Mouse (Mus musculus) ES-Bruce4 (cell line): Measurements from ENCODE around the gene Unc5a. TPM values are rescaled to one million over a fixed set of nuclear protein-coding genes. Genes with fewer than 3 reads are reported as not detected.

Experiments used
- H3K27ac ChIP-seq: 2 replicates; pipeline ENCODE4 v1.5.1; 2012; ENCODE audit warnings: low read length, inconsistent platforms; ENCODE audit not compliant: insufficient read depth
- H3K27me3 ChIP-seq: 2 replicates; pipeline ENCODE4 v1.6.1; 2012; ENCODE audit warnings: mild to moderate bottlenecking, low read length, inconsistent platforms; ENCODE audit not compliant: control insufficient read depth, poor library complexity, insufficient read depth, severe bottlenecking
- H3K36me3 ChIP-seq: 2 replicates; pipeline ENCODE4 v1.6.1; 2012; ENCODE audit warnings: inconsistent platforms, mild to moderate bottlenecking, low read length, moderate library complexity; ENCODE audit not compliant: control insufficient read depth, poor library complexity, insufficient read depth, severe bottlenecking
- H3K4me1 ChIP-seq: one replicate; pipeline ENCODE4 v1.8.1; 2011; ENCODE audit warnings: low read length; ENCODE audit not compliant: control insufficient read depth, insufficient read depth
- H3K4me3 ChIP-seq: 2 replicates; pipeline ENCODE4 v1.5.1; 2011; ENCODE audit warnings: low read depth, mild to moderate bottlenecking, low read length
- H3K9ac ChIP-seq: 2 replicates; pipeline ENCODE4 v1.6.1; 2012; ENCODE audit warnings: low read depth, mild to moderate bottlenecking, inconsistent platforms; ENCODE audit not compliant: poor library complexity, severe bottlenecking
- H3K9me3 ChIP-seq: replicated peaks from 2 replicates; pipeline ENCODE4 v1.6.1; 2012; ENCODE audit warnings: mild to moderate bottlenecking, low read length, inconsistent platforms; ENCODE audit not compliant: control insufficient read depth, poor library complexity, insufficient read depth, severe bottlenecking
- CTCF ChIP-seq: IDR thresholded peaks from one replicate; pipeline ENCODE4 v1.8.1; 2011; ENCODE audit warnings: low read depth, low read length
- EP300 ChIP-seq: IDR thresholded peaks from 2 replicates; pipeline ENCODE4 v1.6.1; 2011; ENCODE audit warnings: low read depth, low read length; ENCODE audit not compliant: insufficient read depth
- POLR2A ChIP-seq: IDR thresholded peaks from one replicate; pipeline ENCODE4 v1.8.1; 2011; ENCODE audit warnings: low read length; ENCODE audit not compliant: insufficient read depth
- polyA plus RNA-seq: library from polyadenylated mRNA; stranded (reverse); fragments of >200 nt; gene quantifications from 2 replicates; pipeline ENCODE4 v1.2.4, GENCODE M21; 2011; ENCODE audit warnings: low read depth; ENCODE audit not compliant: missing spikeins, insufficient read depth, insufficient read length

Gene Unc5a
- polyA plus RNA-seq, 1 experiment, result 0.66 TPM

DNA sequence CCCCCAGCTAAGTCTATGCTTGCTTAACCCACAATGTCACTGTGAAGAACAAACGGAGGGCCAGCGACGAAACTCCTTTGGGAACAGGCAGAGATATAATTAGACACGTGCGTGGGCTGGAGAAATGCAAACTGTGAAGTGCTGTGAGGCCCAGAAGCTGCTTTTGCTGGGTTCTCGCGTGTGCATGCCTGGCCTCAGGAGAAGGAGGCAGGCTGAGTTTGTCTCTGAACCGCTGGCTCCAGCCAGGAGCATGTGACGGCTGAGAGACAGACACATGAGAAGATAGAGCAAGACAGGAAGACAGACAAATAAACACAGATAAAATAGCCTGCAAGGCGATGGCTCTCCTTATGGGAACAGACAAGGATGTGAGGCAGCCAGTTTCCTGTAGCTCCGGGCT is 11.3 kb upstream of the Unc5a start:
- Histone ChIP-seq H3K36me3 (no peaks in the 10 kb centered on the region), H3K27me3 (no peaks in the 10 kb centered on the region), H3K27ac (no peak overlapping the region), H3K9me3 (no peaks in the 10 kb centered on the region), H3K4me1 (no peaks in the 10 kb centered on the region), H3K9ac (no peak overlapping the region), H3K4me3 (no peak overlapping the region)
- TF ChIP-seq EP300 (no peak), POLR2A (no peak), CTCF (no peak)

DNA sequence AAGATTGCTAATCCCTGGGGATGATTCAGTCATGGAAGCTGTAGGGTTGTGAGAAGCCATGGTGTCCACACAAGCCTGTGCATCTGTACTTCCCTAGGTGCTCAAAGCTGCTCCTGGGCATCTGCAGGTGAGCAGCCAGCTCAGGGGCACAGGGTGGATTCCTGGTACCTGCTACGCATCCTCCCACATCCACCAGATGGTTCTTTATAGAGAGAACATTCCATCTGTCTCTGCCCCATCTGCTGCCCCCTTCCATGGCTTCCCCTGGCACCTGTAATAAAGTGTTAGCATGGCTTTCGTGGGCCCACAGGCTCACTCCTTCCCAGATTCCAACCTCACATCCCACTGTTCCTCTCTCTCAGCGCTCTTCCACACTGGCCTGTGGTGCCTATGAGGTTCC is 10.7 kb upstream of the Unc5a start:
- H3K4me1 ChIP-seq, result no peaks in the 10 kb centered on the region
- no peak overlapping the region for H3K4me3 ChIP-seq
- H3K36me3 ChIP-seq, result no peaks in the 10 kb centered on the region
- no peak overlapping the region for H3K9ac ChIP-seq
- no peaks in the 10 kb centered on the region for H3K9me3 ChIP-seq
- TF ChIP-seq CTCF, result no peak
- no peaks in the 10 kb centered on the region for H3K27me3 ChIP-seq
- H3K27ac ChIP-seq, result no peak overlapping the region

GRCm38 (mm10) chr13:54944411-54945157 is 4.6 kb upstream of the Unc5a start:
- no peak overlapping the region for H3K27ac ChIP-seq
- no peaks in the 10 kb centered on the region for H3K4me1 ChIP-seq
- peaks cover 2% of the 10 kb centered on the region; the same call in 1 of the 2 replicates for H3K27me3 ChIP-seq
- no peaks in the 10 kb centered on the region for H3K36me3 ChIP-seq
- H3K9me3 ChIP-seq, result no peaks in the 10 kb centered on the region
- no peak for TF ChIP-seq EP300
- TF ChIP-seq POLR2A, result no peak
- no peak for TF ChIP-seq CTCF
- no peak overlapping the region for H3K9ac ChIP-seq
- no peak overlapping the region for H3K4me3 ChIP-seq

DNA sequence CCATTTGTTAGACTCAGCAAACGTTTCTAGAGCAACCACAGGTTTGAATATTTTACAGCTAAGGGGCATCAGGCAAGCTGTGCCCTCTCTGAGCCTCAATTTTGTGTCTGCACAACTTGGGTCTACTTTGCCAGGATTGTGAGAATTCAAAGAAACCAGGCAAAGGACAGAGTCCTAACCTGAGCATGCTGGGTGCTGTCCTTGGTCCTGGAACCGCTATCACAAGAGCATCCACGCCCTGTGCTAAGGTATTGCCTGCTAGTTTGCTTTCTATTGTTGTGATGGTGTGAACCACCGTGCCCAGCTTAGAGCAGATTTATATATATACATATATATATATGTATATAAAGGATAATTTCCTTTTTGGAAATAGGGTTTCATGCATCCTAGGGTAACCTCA is 3.9 kb upstream of the Unc5a start:
- Histone ChIP-seq H3K36me3 (no peaks in the 10 kb centered on the region), H3K4me1 (no peaks in the 10 kb centered on the region), H3K27me3 (peaks cover 7% of the 10 kb centered on the region), H3K9me3 (no peaks in the 10 kb centered on the region), H3K27ac (no peak overlapping the region), H3K4me3 (no peak overlapping the region), H3K9ac (no peak overlapping the region)
- TF ChIP-seq CTCF, result no peak
- no peak for TF ChIP-seq POLR2A
- no peak for TF ChIP-seq EP300

GRCm38 (mm10) chr13:54946406-54946805 is 2.8 kb upstream of the Unc5a start:
- Histone ChIP-seq H3K9me3 (no peaks in the 10 kb centered on the region), H3K36me3 (no peaks in the 10 kb centered on the region), H3K27me3 (peaks cover 7% of the 10 kb centered on the region), H3K4me1 (no peaks in the 10 kb centered on the region), H3K9ac (no peak overlapping the region), H3K27ac (no peak overlapping the region), H3K4me3 (no peak overlapping the region)
- TF ChIP-seq EP300 (no peak), POLR2A (no peak), CTCF (no peak)

DNA sequence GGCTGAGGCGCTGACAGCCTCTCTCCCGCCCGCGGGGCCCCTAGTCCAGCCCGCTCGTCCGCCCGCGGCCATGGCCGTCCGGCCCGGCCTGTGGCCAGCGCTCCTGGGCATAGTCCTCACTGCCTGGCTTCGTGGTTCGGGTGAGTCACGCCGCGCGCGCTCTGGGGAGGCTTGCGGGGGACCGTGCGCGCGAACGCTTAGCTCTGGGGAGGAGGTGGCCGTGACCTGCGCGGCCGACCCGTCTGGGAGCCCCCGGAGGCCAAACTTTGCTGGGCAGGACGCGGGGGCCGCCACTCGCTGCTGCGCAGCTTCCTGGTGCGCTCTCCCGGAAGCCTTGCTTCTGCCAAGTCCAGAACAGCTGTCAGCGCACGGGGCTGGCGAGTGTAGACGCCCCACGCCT is 381 bp downstream of the Unc5a start:
- no peak overlapping the region for H3K27ac ChIP-seq
- H3K9me3 ChIP-seq, result no peaks in the 10 kb centered on the region
- H3K9ac ChIP-seq, result peak overlapping the region; percentile 38
- no peaks in the 10 kb centered on the region for H3K4me1 ChIP-seq
- TF ChIP-seq POLR2A, result no peak
- TF ChIP-seq CTCF, result no peak
- TF ChIP-seq EP300, result no peak
- H3K27me3 ChIP-seq, result peaks cover 7% of the 10 kb centered on the region
- peak overlapping the region; percentile 70 for H3K4me3 ChIP-seq
- no peaks in the 10 kb centered on the region for H3K36me3 ChIP-seq
